Mouse (Mus musculus) layer of hippocampus, postnatal 36 days (tissue): Measurements from ENCODE around the gene Habp4. TPM values are rescaled to one million over a fixed set of nuclear protein-coding genes. Genes with fewer than 3 reads are reported as not detected.

Experiments
- DNase-seq, 2 experiments: peaks; one replicate each; pipeline ENCODE4 v3.0.0; 2022
- total RNA-seq, 2 experiments: library from RNA; stranded (reverse); gene quantifications; 2 replicates each; pipeline ENCODE4 v1.2.3; 2021

Habp4 gene
- 100 to 1,000 TPM; 143 to 146 TPM for total RNA-seq

- DNase-seq, result peak; percentile 98
These were observed at the start of gene Habp4 for GRCm38 (mm10) chr13:64161548-64161915. Gene Habp4, plus strand, starts transcription at chr13:64161824.

- no peak for DNase-seq
These were observed 44.2 kb upstream of the Habp4 start for GRCm38 (mm10) chr13:64117442-64117841.

- no peak for DNase-seq
These were observed 40.9 kb upstream of the Habp4 start for GRCm38 (mm10) chr13:64120760-64121159.

- DNase-seq, result no peak
These were observed 38.0 kb upstream of the Habp4 start for GRCm38 (mm10) chr13:64123491-64124188.

- no peak for DNase-seq
These were observed 36.7 kb upstream of the Habp4 start for GRCm38 (mm10) chr13:64124886-64125285.

GRCm38 (mm10) chr13:64126316-64126715 lies 35.3 kb upstream of the Habp4 start:
- DNase-seq, result no peak

GRCm38 (mm10) chr13:64128858-64129615 lies 32.6 kb upstream of the Habp4 start, which contains the start of gene Slc35d2:
Gene Slc35d2, minus strand, starts transcription at chr13:64129368.
- peak in 1 of 2 experiments; percentile 17 for DNase-seq

- DNase-seq, result peak; percentile 7 to 19
These were observed 31.8 kb upstream of the Habp4 start for GRCm38 (mm10) chr13:64129616-64130375.

GRCm38 (mm10) chr13:64150121-64150520 lies 11.5 kb upstream of the Habp4 start:
- no peak for DNase-seq

- peak; percentile 69 to 71 for DNase-seq
These were observed 9.4 kb upstream of the Habp4 start for GRCm38 (mm10) chr13:64152241-64152669.

- peak in 1 of 2 experiments; percentile 46 for DNase-seq
These were observed 8.9 kb upstream of the Habp4 start for GRCm38 (mm10) chr13:64152671-64153082.

- DNase-seq, result peak; percentile 92 to 96
These were observed 8.4 kb upstream of the Habp4 start, which contains the start of gene Zfp367 for GRCm38 (mm10) chr13:64153083-64153682. Gene Zfp367, minus strand, starts transcription at chr13:64153202.

- DNase-seq, result no peak
These were observed 7.8 kb upstream of the Habp4 start for GRCm38 (mm10) chr13:64153751-64154267.

GRCm38 (mm10) chr13:64154651-64155050 lies 7.0 kb upstream of the Habp4 start:
- no peak for DNase-seq

GRCm38 (mm10) chr13:64155171-64155571 lies 6.5 kb upstream of the Habp4 start:
- DNase-seq, result no peak

- DNase-seq, result no peak
These were observed 4.7 kb upstream of the Habp4 start for GRCm38 (mm10) chr13:64156966-64157365.

GRCm38 (mm10) chr13:64161916-64162611 lies 440 bp downstream of the Habp4 start:
- peak in 1 of 2 experiments; percentile 34 for DNase-seq

GRCm38 (mm10) chr13:64162626-64163025 lies 1.0 kb downstream of the Habp4 start:
- DNase-seq, result peak in 1 of 2 experiments; percentile 16

GRCm38 (mm10) chr13:64163147-64163715 lies 1.6 kb downstream of the Habp4 start:
- DNase-seq, result no peak

- no peak for DNase-seq
These were observed 8.1 kb downstream of the Habp4 start for GRCm38 (mm10) chr13:64169746-64170145.

GRCm38 (mm10) chr13:64178000-64178399 lies 16.4 kb downstream of the Habp4 start:
- no peak for DNase-seq
